Mouse (Mus musculus): ENCODE data around the gene Nucb2.

The Nucb2 gene

DNA sequence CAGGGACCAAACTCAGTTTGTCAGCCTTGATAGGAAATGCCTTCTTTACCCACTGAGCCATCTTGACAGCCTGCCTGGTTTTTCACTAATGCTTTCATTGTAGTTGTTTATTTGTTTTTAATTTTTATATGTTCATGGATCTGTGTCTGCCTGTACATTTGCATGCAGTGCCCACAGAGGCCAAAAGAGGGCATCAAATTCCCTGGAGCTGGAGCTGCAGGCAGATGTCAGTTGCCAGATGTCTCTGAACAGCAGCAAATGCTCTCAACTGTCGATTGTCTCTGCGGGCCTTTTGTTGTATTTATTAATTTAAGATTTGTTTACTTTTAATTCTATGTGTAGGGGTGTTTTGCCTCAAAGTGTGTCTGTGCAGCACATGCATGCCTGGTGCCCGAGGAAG lies 15.6 kb downstream of the Nucb2 start:
- DNase-seq (ENCODE audit: low spot score in 2 of 2): no peak

DNA sequence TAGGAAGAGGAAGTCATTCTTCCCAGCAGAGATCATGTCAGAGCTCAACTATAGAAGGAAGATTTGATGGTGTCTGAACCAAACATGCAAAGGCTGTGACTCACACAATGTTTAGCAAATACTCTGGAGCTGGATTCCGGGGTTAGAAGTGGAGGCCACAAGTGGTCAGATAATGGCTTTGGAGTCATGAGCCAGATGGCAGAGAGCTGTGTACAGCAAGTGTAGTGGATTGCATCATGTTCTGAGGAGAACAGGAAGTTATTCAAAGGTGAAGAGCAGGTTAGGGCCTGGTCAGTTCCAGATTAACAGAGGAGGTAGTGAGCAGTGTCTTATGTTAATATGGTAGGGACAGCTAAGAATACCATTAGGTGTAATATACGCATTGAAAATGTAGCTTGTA lies 20.4 kb downstream of the Nucb2 start:
- no peak for DNase-seq (ENCODE audit: low spot score in 2 of 2)

DNA sequence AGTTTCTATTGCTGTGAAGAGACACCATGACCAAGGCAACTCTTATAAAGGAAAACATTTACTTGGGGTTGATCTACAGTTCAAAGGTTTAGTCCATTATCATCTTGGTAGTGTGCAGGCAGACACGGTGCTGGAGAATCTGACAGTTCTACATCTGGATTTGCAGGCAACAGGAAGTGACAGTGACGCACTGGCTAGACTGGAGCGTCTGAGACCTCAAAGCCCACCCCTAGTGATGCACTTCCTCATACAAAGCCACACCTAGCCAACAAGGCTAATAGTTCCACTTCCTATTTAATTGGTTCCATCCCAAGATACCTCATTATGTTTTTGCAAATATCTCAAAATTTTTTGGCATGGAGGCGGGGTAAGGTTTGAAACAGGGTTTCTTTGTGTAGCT lies 25.6 kb downstream of the Nucb2 start:
- DNase-seq (ENCODE audit: low spot score in 2 of 2): no peak

DNA sequence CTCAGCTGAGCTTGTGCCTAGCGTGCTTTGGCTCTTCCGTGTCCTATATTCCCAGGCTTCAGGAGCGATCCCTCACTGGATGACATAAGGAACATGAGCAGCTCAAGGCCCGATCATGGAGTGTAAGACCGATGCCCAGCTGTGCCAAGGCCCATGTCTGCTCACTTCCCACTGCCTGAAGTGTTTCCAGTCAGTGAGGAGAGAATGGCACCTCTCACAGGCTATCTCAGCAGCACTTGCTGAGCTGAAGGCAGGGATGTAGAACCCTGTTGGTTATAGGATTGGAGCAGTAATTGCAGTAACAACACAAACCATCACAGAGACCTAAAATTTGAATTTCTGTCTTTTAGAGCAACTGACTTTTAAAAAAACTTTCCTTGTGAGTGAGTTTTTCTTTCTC lies 26.3 kb downstream of the Nucb2 start:
- no peak for DNase-seq (ENCODE audit: low spot score in 2 of 2)

DNA sequence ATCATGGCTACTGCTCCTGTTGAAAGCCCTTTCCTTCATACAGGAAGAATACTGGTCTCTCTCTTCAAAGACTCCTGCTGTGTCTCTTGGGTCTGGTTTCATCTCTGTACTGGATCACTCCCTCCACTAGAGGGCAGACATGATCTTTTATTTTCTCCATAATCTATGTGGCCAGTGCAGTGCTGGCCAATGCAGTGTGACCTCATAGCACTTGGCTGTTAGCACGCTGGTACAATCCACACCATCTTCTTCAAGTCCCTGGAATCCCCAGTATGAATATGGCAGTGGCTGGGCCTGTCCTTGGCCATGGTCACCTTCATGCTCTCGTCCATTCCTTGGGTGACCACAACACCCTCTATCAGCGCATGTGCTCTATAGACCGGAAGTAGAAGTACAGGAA lies 27.1 kb downstream of the Nucb2 start:
- no peak for DNase-seq (ENCODE audit: low spot score in 2 of 2)

DNA sequence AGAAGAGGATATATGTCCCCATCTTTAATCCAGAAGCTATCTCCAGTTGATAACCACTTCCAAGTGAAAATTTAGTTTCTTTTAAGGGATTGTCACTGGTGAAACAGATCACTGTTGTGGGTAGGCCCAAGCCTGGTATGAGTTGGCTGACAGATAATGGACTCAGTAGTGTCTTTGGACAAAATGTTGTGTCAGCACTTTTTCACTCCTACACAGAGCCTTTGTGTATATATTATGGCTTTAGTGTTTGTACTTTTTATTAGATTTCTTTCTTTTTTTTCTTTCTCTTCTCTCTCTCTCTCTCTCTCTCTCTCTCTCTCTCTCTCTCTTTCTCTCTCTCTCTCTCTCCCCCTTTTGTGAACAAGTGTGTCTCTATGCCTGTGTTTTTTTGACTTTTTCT lies 52.7 kb downstream of the Nucb2 start:
- DNase-seq (ENCODE audit: low spot score in 2 of 2): no peak

DNA sequence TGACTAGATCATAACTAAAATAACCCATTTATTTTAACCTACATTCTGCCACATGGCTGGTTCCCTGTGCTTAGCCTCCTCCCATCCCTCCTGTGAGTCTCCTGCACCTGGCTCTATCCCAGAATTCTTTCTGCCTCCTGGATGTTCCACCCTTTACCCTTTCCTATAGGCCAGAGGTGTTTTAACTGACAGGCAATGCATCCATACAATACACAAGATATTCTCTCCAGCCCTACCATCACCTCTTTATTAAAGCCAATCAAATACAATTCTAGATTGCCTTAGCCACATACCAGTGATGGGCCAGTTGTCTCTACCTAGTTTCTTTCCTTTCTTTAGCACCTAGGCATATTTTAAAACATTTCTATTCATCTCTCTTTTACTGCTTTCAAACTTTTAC lies 70.4 kb downstream of the Nucb2 start:
- no peak for DNase-seq (ENCODE audit: low spot score in 2 of 2)

All from urinary bladder, adult 18-20 months (tissue).